Mouse (Mus musculus): ENCODE measurements at regions not wholly inside any gene's neighbourhood (a gene's known extent, or its start where the extent isn't known, plus 50 kb on each side); places are given as distances from the start of the nearest gene placed in this dataset.
A peak's percentile ranks its signal among the peaks of the same experiment; 100 is the strongest.

DNA sequence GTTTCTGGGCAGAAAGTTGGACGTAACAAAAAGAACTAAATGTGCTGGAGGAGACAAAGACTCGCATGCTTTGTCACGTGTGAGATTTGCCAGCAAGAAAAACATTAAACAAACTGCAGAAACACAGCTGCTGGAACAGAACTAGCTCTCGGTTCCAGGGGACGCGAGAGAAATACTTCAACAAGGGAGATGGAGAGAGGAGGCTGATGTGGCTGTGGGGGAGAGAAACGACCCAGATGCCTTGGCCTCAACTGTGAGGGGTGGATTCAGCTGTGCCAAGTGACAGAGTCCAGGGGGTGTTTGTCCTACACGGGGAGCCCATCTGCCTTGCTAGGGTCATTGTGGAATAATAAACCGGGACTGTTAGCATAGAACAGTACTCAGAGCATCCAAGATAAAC lies 174.9 kb downstream of the Ktn1 start:
- Histone ChIP-seq H3K36me3 (ENCODE audit: control insufficient read depth, insufficient read depth, low read length) (no peaks in the 10 kb centered on the region), H3K4me1 (ENCODE audit: control insufficient read depth, insufficient read depth, low read length) (peaks cover 4% of the 10 kb centered on the region), H3K9ac (ENCODE audit: low read length) (no peak overlapping the region), H3K27me3 (replicated peaks; ENCODE audit: control insufficient read depth, insufficient read depth, low read length) (no peaks in the 10 kb centered on the region), H3K4me2 (ENCODE audit: low read length) (no peak overlapping the region), H3K9me3 (replicated peaks; ENCODE audit: control insufficient read depth, low read length) (no peaks in the 10 kb centered on the region), H3K4me3 (ENCODE audit: low read depth, low read length) (no peak overlapping the region), H3K27ac (ENCODE audit: low read depth, low read length) (no peak overlapping the region)
- ATAC-seq, result no peak
- WGBS, result 71% methylated on average over 9 of the region's 9 CpGs
- DNase-seq (ENCODE audit: low spot score), result no peak

DNA sequence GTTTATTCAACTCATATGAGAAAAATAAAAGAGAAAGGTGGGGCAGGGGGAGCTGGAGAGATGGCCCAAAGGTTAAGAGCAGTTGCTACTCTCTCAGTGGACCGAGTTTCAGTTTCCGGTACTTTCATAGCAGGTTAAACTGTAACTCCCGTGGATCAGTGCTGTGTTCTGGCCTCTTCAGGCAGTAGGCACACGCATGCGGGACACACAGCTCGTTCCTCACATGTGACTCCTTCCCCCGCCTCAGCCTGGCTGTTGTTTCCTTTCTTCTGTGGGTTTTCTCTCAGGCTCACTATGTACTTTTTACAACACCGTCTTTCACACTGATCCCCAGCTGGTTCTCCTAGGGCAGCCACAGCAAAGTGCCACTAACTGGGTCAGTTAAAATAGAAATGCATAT lies 175.4 kb downstream of the Ktn1 start:
- Histone ChIP-seq H3K4me2 (ENCODE audit: low read length) (no peak overlapping the region), H3K9ac (ENCODE audit: low read length) (no peak overlapping the region), H3K27me3 (replicated peaks; ENCODE audit: control insufficient read depth, insufficient read depth, low read length) (no peaks in the 10 kb centered on the region), H3K4me3 (ENCODE audit: low read depth, low read length) (no peak overlapping the region), H3K36me3 (ENCODE audit: control insufficient read depth, insufficient read depth, low read length) (no peaks in the 10 kb centered on the region), H3K4me1 (ENCODE audit: control insufficient read depth, insufficient read depth, low read length) (peaks cover 4% of the 10 kb centered on the region), H3K27ac (ENCODE audit: low read depth, low read length) (no peak overlapping the region), H3K9me3 (replicated peaks; ENCODE audit: control insufficient read depth, low read length) (no peaks in the 10 kb centered on the region)
- DNase-seq (ENCODE audit: low spot score) (no peak), ATAC-seq (no peak)
- 84% methylated on average over 8 of the region's 8 CpGs for WGBS

DNA sequence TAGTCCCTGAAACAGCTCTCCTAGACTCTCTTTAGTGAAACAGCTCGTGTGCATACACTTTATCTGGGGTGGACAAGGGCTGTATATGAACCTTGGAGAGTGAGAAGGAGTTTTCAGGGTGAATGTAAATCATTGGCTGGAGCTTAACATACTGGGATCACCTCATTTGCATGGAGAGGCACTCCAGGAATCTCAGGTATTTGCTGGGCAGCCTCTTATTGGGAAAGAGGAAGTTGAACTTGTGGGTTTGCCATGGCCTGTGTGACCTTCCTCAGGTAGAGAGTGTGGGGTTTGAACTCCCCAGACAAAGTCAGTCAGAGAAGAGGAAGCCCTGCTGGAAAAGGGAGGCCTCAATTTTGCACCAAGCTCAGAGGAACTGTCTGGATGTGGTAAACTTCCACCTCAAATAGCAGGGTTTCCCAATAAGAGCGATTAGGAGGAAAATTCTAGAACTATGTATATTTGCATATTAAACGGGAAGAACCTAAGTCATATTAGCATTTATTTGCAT lies 177.3 kb downstream of the Ktn1 start:
- no peak overlapping the region for H3K4me3 ChIP-seq (ENCODE audit: low read depth, low read length)
- DNase-seq (ENCODE audit: low spot score) (no peak), ATAC-seq (no peak)
- peaks cover 3% of the 10 kb centered on the region for H3K4me1 ChIP-seq (ENCODE audit: control insufficient read depth, insufficient read depth, low read length)
- H3K4me2 ChIP-seq (ENCODE audit: low read length), result no peak overlapping the region
- no peak overlapping the region for H3K27ac ChIP-seq (ENCODE audit: low read depth, low read length)
- H3K9ac ChIP-seq (ENCODE audit: low read length), result no peak overlapping the region
- 83% methylated on average over 3 of the region's 3 CpGs for WGBS
- no peaks in the 10 kb centered on the region for H3K36me3 ChIP-seq (ENCODE audit: control insufficient read depth, insufficient read depth, low read length)
- no peaks in the 10 kb centered on the region for H3K27me3 ChIP-seq (replicated peaks; ENCODE audit: control insufficient read depth, insufficient read depth, low read length)
- H3K9me3 ChIP-seq (replicated peaks; ENCODE audit: control insufficient read depth, low read length), result no peaks in the 10 kb centered on the region

DNA sequence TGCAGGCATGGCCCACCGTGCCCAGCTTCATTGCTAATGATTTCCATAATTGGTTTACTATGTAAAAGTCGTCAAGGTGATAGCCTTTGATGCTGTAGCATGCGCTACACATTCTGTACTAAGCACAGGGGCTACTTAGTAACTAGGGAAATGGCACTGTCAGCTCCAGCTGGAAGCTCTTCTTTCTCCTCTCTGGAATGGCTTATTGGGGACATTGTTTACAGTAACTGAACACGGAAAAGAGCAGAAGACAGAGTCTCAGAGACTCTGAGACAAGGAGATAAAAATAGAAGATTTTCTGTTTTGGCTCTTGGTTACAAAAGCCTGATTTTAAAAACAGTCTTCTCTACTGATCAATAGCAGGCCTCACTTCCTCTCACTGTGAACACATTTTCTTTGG lies 178.3 kb downstream of the Ktn1 start:
- Histone ChIP-seq H3K4me3 (ENCODE audit: low read depth, low read length) (no peak overlapping the region), H3K4me2 (ENCODE audit: low read length) (no peak overlapping the region), H3K36me3 (ENCODE audit: control insufficient read depth, insufficient read depth, low read length) (no peaks in the 10 kb centered on the region), H3K27me3 (replicated peaks; ENCODE audit: control insufficient read depth, insufficient read depth, low read length) (no peaks in the 10 kb centered on the region), H3K4me1 (ENCODE audit: control insufficient read depth, insufficient read depth, low read length) (no peaks in the 10 kb centered on the region; the same call in 1 of the 2 replicates), H3K27ac (ENCODE audit: low read depth, low read length) (no peak overlapping the region), H3K9ac (ENCODE audit: low read length) (no peak overlapping the region), H3K9me3 (replicated peaks; ENCODE audit: control insufficient read depth, low read length) (no peaks in the 10 kb centered on the region)
- ATAC-seq (no peak), DNase-seq (ENCODE audit: low spot score) (no peak)
- 76% methylated on average over 4 of the region's 4 CpGs for WGBS

DNA sequence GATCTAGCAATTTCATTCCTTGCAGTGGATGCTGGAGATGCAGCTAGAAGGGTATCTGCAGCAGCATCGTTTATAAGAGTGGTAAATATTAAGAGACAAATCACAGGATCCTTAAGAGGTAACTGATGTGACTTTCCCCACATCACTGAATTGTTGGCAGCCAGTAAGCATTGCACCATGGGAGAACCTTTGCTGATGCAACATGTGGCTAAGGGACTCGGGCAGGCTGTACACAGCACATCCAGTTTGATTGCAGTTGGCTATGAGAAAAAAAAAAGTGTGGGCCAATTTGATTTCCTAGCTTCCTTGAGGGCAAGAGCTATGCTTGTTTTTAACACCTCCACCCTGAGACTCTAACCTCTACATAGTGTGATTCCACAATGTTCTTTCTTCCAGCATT lies 179.4 kb downstream of the Ktn1 start:
- 83% methylated on average over 2 of the region's 2 CpGs for WGBS

DNA sequence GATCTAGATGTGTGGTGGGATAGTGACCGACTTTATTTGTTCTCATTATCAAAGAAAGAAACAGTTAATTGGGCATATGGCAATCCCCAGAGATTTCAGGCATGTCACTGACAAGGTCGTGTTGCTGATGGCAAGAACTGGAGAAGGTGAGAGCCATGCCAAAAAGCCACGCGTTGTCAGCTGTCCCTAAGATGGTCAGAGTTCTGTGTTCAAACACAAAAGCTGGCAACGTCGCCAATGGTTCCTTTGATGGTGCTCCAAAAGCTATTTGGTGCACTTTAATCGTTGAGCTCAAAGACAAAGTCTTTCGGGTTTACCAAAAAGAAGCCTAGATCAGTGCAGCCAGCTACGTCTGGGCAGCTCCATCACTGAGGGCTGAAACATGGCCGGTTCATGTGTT lies 185.4 kb downstream of the Ktn1 start:
- Histone ChIP-seq H3K4me1 (ENCODE audit: control insufficient read depth, insufficient read depth, low read length) (no peaks in the 10 kb centered on the region; the same call in 1 of the 2 replicates), H3K4me2 (ENCODE audit: low read length) (no peak overlapping the region), H3K9me3 (replicated peaks; ENCODE audit: control insufficient read depth, low read length) (no peaks in the 10 kb centered on the region), H3K27me3 (replicated peaks; ENCODE audit: control insufficient read depth, insufficient read depth, low read length) (no peaks in the 10 kb centered on the region), H3K36me3 (ENCODE audit: control insufficient read depth, insufficient read depth, low read length) (no peaks in the 10 kb centered on the region), H3K27ac (ENCODE audit: low read depth, low read length) (no peak overlapping the region), H3K9ac (ENCODE audit: low read length) (no peak overlapping the region), H3K4me3 (ENCODE audit: low read depth, low read length) (no peak overlapping the region)
- DNase-seq (ENCODE audit: low spot score) (peak; percentile 20), ATAC-seq (no peak)
- WGBS, result 81% methylated on average over 10 of the region's 10 CpGs

More for the DNA sequence above, 179.4 kb downstream of the Ktn1 start:
- H3K36me3 ChIP-seq (ENCODE audit: control insufficient read depth, insufficient read depth, low read length), result no peaks in the 10 kb centered on the region
- no peak overlapping the region for H3K9ac ChIP-seq (ENCODE audit: low read length)
- no peaks in the 10 kb centered on the region; the same call in 1 of the 2 replicates for H3K4me1 ChIP-seq (ENCODE audit: control insufficient read depth, insufficient read depth, low read length)
- H3K4me2 ChIP-seq (ENCODE audit: low read length), result no peak overlapping the region
- ATAC-seq, result no peak
- DNase-seq (ENCODE audit: low spot score), result no peak
- H3K4me3 ChIP-seq (ENCODE audit: low read depth, low read length), result no peak overlapping the region
- H3K27ac ChIP-seq (ENCODE audit: low read depth, low read length), result no peak overlapping the region
- no peaks in the 10 kb centered on the region for H3K9me3 ChIP-seq (replicated peaks; ENCODE audit: control insufficient read depth, low read length)
- H3K27me3 ChIP-seq (replicated peaks; ENCODE audit: control insufficient read depth, insufficient read depth, low read length), result no peaks in the 10 kb centered on the region

DNA sequence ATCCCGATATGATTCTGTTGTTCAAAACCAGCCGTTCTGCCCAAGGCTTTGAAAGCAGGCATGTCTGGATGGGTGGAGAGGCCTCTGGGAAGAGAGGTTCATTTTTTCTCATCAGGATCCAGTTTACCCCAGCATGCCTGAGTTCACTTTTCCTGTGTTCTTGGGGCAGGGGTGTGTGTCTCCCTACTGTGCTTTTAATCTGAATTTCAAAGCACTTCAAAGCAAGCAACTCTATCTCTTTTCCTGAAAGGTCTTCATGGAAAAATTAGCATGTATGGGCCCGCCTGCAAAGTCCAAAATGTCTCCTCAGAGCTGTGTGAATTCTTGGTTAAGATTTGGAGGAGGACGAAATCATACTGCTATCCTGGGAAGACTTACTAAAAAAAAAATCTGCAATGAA lies 187.2 kb downstream of the Ktn1 start:
- Histone ChIP-seq H3K4me3 (ENCODE audit: low read depth, low read length) (no peak overlapping the region), H3K9ac (ENCODE audit: low read length) (no peak overlapping the region), H3K27ac (ENCODE audit: low read depth, low read length) (no peak overlapping the region), H3K36me3 (ENCODE audit: control insufficient read depth, insufficient read depth, low read length) (no peaks in the 10 kb centered on the region), H3K4me1 (ENCODE audit: control insufficient read depth, insufficient read depth, low read length) (peaks cover 2% of the 10 kb centered on the region; the same call in 1 of the 2 replicates), H3K27me3 (replicated peaks; ENCODE audit: control insufficient read depth, insufficient read depth, low read length) (no peaks in the 10 kb centered on the region), H3K4me2 (ENCODE audit: low read length) (no peak overlapping the region), H3K9me3 (replicated peaks; ENCODE audit: control insufficient read depth, low read length) (no peaks in the 10 kb centered on the region)
- ATAC-seq (no peak), DNase-seq (ENCODE audit: low spot score) (no peak)
- 74% methylated on average over 4 of the region's 4 CpGs for WGBS

DNA sequence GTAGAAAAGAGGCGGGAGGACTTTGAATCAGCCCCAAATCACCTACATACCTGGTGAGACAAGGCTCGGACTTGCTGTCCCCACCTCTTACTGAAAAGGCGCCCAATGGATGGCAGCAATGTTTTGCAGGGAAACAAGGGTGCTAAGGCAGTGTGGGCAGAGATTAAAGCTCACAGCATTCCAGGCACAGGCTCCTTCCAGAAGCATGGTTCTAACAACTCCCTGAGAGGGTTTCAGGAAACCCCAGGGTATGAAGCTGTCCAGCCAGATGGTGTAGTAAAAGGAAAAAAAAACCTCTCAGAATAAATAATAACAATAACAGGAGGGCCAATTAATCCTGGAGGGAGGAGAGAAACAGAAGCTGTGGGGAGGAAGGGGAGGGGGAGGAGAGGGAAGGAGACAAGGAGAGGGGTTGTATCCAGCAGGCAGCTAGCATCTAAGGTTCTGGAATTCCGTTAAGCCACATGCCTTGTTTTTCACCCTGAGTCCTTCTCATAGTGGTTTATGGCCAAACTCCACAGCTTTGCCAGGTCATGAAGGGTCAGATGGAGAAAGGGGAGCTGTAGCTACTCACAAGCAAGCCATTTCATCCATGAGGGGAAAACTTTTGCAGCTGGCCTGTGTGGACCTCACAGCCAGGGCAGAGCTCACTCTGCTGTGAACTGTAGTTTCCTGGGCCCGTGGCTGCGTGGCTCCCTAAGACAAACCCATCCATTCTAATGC lies 191.4 kb downstream of the Ktn1 start:
- ATAC-seq (peak; percentile 63; the same call in 1 of the 2 replicates), DNase-seq (ENCODE audit: low spot score) (peak; percentile 61)
- WGBS, result 54% methylated on average over 6 of the region's 6 CpGs
- Histone ChIP-seq H3K27me3 (replicated peaks; ENCODE audit: control insufficient read depth, insufficient read depth, low read length) (no peaks in the 10 kb centered on the region), H3K4me1 (ENCODE audit: control insufficient read depth, insufficient read depth, low read length) (peaks cover 2% of the 10 kb centered on the region; the same call in 1 of the 2 replicates), H3K9me3 (replicated peaks; ENCODE audit: control insufficient read depth, low read length) (no peaks in the 10 kb centered on the region), H3K36me3 (ENCODE audit: control insufficient read depth, insufficient read depth, low read length) (no peaks in the 10 kb centered on the region), H3K9ac (ENCODE audit: low read length) (no peak overlapping the region), H3K4me2 (ENCODE audit: low read length) (no peak overlapping the region), H3K4me3 (ENCODE audit: low read depth, low read length) (no peak overlapping the region), H3K27ac (ENCODE audit: low read depth, low read length) (no peak overlapping the region)

DNA sequence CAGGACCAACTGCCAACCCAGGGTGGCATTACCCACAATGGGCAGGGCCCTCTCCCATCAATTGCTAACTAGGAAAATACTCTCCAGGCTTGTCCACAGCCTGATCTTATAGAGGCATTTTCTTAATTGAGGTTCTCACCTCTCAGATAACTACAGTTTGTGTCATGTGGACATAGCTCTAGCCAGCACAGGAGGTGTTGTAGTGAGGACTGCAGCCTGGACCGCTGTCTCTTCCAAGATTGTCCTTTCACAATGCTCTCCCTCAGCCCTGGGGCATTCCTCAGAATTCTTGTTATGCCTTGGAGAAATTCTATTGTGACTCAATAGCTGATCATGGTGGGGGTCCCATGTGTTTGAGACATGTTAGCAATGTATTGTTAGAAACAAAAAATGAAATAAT lies 196.1 kb downstream of the Ktn1 start:
- Histone ChIP-seq H3K36me3 (ENCODE audit: control insufficient read depth, insufficient read depth, low read length) (no peaks in the 10 kb centered on the region), H3K9ac (ENCODE audit: low read length) (no peak overlapping the region), H3K4me3 (ENCODE audit: low read depth, low read length) (no peak overlapping the region), H3K27me3 (replicated peaks; ENCODE audit: control insufficient read depth, insufficient read depth, low read length) (no peaks in the 10 kb centered on the region), H3K4me2 (ENCODE audit: low read length) (no peak overlapping the region), H3K9me3 (replicated peaks; ENCODE audit: control insufficient read depth, low read length) (no peaks in the 10 kb centered on the region), H3K4me1 (ENCODE audit: control insufficient read depth, insufficient read depth, low read length) (no peaks in the 10 kb centered on the region), H3K27ac (ENCODE audit: low read depth, low read length) (no peak overlapping the region)
- 79% methylated on average over 1 of the region's 1 CpGs for WGBS
- DNase-seq (ENCODE audit: low spot score) (no peak), ATAC-seq (no peak)
